ENCODE assay signal across 8 mouse cellular contexts in the genomic region with DNA sequence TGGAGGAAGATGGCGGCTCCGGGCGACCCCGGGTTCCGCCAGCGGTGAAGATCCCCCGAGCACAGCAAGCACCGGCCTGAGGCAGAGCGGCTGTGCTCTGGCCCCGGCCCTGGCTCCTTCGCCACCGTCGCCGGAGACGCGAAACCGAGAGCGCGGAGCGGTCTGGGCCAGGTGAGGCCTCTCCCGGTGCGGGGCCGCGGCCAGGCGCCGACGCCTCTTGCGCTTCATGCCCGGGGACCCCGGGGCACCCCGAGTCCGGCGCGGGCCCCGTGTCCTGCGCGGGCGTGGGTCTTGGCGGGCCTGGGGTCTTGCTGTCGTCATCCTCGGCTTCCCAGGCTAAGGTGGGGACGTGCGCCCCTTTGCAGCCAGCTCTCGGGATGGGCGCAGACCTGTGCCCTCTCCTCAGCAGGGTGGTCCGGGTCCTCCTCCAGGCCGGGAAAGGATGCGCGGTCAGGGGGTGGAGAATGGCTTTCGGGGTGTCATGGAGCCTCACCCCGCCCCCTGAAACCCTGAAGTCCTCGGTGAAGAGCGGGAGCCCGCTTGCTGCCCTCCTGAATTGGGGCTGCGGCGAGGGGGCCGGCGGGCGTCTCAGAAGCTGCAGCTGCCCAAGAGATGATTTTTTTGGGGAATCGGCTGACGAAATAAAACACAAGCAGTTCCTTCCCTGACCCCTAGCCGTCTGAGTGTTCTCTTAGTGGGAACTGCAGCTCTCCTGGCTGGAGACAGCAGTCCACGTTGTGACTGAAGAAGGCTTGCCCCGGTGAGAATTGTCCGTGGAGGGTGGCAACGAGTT. TPM values are rescaled to one million over a fixed set of nuclear protein-coding genes. Genes with fewer than 3 reads are reported as not detected.
A peak's percentile ranks its signal among the peaks of the same experiment; 100 is the strongest.
DNase-seq lines count a peak whose midpoint lies in the region; ATAC-seq and TF ChIP-seq lines count a peak whose summit lies in the region.

No protein-coding gene starts in this region.

- ATAC-seq in lung, embryonic 14.5 days (ENCODE audit: insufficient read depth): peak; percentile 80
- ATAC-seq in activated CD4-positive, CD25-positive, alpha-beta regulatory T cell, adult 4 months: peak; percentile 44
- ATAC-seq in forebrain, embryonic 11.5 days (replicated peaks; ENCODE audit: low FRiP score): peak; percentile 84
- peak; percentile 69 for ATAC-seq in liver, embryonic 16.5 days (ENCODE audit: low read depth)

- H3K9ac ChIP-seq in lung, embryonic 14.5 days: peak overlapping the region; percentile 97
- H3K9ac ChIP-seq in forebrain, embryonic 11.5 days (ENCODE audit: low read length): peak overlapping the region; percentile 81
- peak overlapping the region; percentile 100 for H3K9ac ChIP-seq in liver, embryonic 16.5 days (ENCODE audit: low read depth, low read length)

- peak overlapping the region; percentile 83 for H3K4me2 ChIP-seq in lung, embryonic 14.5 days
- peak overlapping the region; percentile 78 for H3K4me2 ChIP-seq in forebrain, embryonic 11.5 days (ENCODE audit: low read depth, low read length, severe bottlenecking)
- H3K4me2 ChIP-seq in liver, embryonic 16.5 days (ENCODE audit: low read depth, low read length): peak overlapping the region; percentile 86

- under 1% methylated on average over 64 of the region's 66 CpGs for WGBS in lung, embryonic 14.5 days
- under 1% methylated on average over 61 of the region's 66 CpGs for WGBS in forebrain, embryonic 11.5 days
- WGBS in liver, embryonic 16.5 days (ENCODE audit: insufficient replicate concordance): under 1% methylated on average over 66 of the region's 66 CpGs
- WGBS in small intestine, adult 2 months: under 1% methylated on average over 66 of the region's 66 CpGs

- peak overlapping the region; percentile 95 for H3K27ac ChIP-seq in lung, embryonic 14.5 days (ENCODE audit: low read depth)
- peak overlapping the region; percentile 83; the same call in 1 of the 2 replicates for H3K27ac ChIP-seq in forebrain, embryonic 11.5 days (ENCODE audit: low read depth, low read length)
- peak overlapping the region; percentile 91 for H3K27ac ChIP-seq in liver, embryonic 16.5 days (ENCODE audit: low read length)
- H3K27ac ChIP-seq in small intestine, adult 2 months (ENCODE audit: insufficient read depth, low read depth, low read length): peak overlapping the region; percentile 51

- no peaks in the 10 kb centered on the region for H3K36me3 ChIP-seq in lung, embryonic 14.5 days (ENCODE audit: insufficient read depth)
- no peaks in the 10 kb centered on the region for H3K36me3 ChIP-seq in forebrain, embryonic 11.5 days (ENCODE audit: control insufficient read depth, insufficient read depth, low read length)
- no peaks in the 10 kb centered on the region for H3K36me3 ChIP-seq in liver, embryonic 16.5 days (ENCODE audit: control insufficient read depth, insufficient read depth)
- no peaks in the 10 kb centered on the region for H3K36me3 ChIP-seq in small intestine, adult 2 months (ENCODE audit: control insufficient read depth, insufficient read depth, low read length)

- peak overlapping the region; percentile 94 for H3K4me3 ChIP-seq in lung, embryonic 14.5 days (ENCODE audit: low read depth, low read length)
- peak overlapping the region; percentile 70 for H3K4me3 ChIP-seq in forebrain, embryonic 11.5 days (ENCODE audit: low read depth, low read length)
- peak overlapping the region; percentile 100 for H3K4me3 ChIP-seq in liver, embryonic 16.5 days (ENCODE audit: low read depth, low read length)
- peak overlapping the region; percentile 82 for H3K4me3 ChIP-seq in small intestine, adult 2 months (ENCODE audit: low read depth, low read length)

- H3K9me3 ChIP-seq in lung, embryonic 14.5 days (ENCODE audit: low read depth, low read length): no peaks in the 10 kb centered on the region
- no peaks in the 10 kb centered on the region for H3K9me3 ChIP-seq in forebrain, embryonic 11.5 days (ENCODE audit: control insufficient read depth, low read length)
- H3K9me3 ChIP-seq in liver, embryonic 16.5 days (replicated peaks; ENCODE audit: control insufficient read depth, low read length): no peaks in the 10 kb centered on the region

- no peak for TF ChIP-seq POLR2A in small intestine, adult 2 months (IDR thresholded peaks at IDR 0.05; ENCODE audit: low read depth, low read length)

- H3K27me3 ChIP-seq in lung, embryonic 14.5 days (ENCODE audit: insufficient read depth, low read length): no peaks in the 10 kb centered on the region
- H3K27me3 ChIP-seq in forebrain, embryonic 11.5 days (ENCODE audit: control insufficient read depth, insufficient read depth, low read length): no peaks in the 10 kb centered on the region
- no peaks in the 10 kb centered on the region for H3K27me3 ChIP-seq in liver, embryonic 16.5 days (ENCODE audit: control insufficient read depth, insufficient read depth, low read depth, low read length)
- H3K27me3 ChIP-seq in small intestine, adult 2 months (ENCODE audit: control insufficient read depth, insufficient read depth, low read length): no peaks in the 10 kb centered on the region

- peak; percentile 64 for DNase-seq in lung, embryonic 14.5 days
- no peak for DNase-seq in lung, postnatal 36 days
- DNase-seq in forebrain, embryonic 11.5 days (ENCODE audit: low spot score): no peak
- peak; percentile 80 for DNase-seq in induced T-regulatory cell, adult 2 months (ENCODE audit: low read depth)
- no peak for DNase-seq in urinary bladder, postnatal 36 days (ENCODE audit: low spot score in 2 of 2)

- TF ChIP-seq CTCF in lung, embryonic 14.5 days (IDR thresholded peaks at IDR 0.05; ENCODE audit: low read depth): peak; percentile 25
- TF ChIP-seq CTCF in small intestine, adult 2 months (IDR thresholded peaks at IDR 0.05; ENCODE audit: extremely low read depth, insufficient read length, insufficient replicate concordance, low read depth, low read length): peak; percentile 9; the same call in 1 of the 2 replicates

- peaks cover 12% of the 10 kb centered on the region; the same call in 1 of the 2 replicates for H3K4me1 ChIP-seq in lung, embryonic 14.5 days (ENCODE audit: insufficient read depth)
- 0 out of 2 replicates have a peak, but pooled peaks cover 6% of the 10 kb centered on the region for H3K4me1 ChIP-seq in forebrain, embryonic 11.5 days (replicated peaks; ENCODE audit: control insufficient read depth, insufficient read depth, low read length)
- peaks cover 31% of the 10 kb centered on the region for H3K4me1 ChIP-seq in liver, embryonic 16.5 days (ENCODE audit: control insufficient read depth, low read depth, low read length)
- H3K4me1 ChIP-seq in small intestine, adult 2 months (ENCODE audit: control insufficient read depth, insufficient read depth, insufficient read length, low read length): peaks cover 5% of the 10 kb centered on the region; the same call in 1 of the 2 replicates

RNA-seq across cellular contexts. Expression of gene Fbxo42, which starts 0.5 kb away (rescaled TPM):
- polyA plus RNA-seq in lung, embryonic 14.5 days (2014; fragmentation: Nextera tagmentation; extraction: Ambion mirVana): 28.1 and 28.6 TPM in 2 replicates
- polyA plus RNA-seq in activated CD4-positive, CD25-positive, alpha-beta regulatory T cell, adult 4 months (2017; shearing (Covaris generic)): 1 to 10 TPM; 5.0 to 7.3 TPM
- polyA plus RNA-seq in forebrain, embryonic 11.5 days (2014; fragmentation: Nextera tagmentation; extraction: Ambion mirVana): 30.8 and 31.6 TPM in 2 replicates
- polyA plus RNA-seq in liver, embryonic 16.5 days (2015; fragmentation: Nextera tagmentation; extraction: Ambion mirVana): 16.3 and 18.0 TPM in 2 replicates
- 6.6 and 13.1 TPM in 2 replicates for polyA plus RNA-seq in small intestine, adult 2 months (2012; rRNA removed)

RNA-seq across cellular contexts. Expression of gene Szrd1, which starts 8.6 kb away (rescaled TPM):
- 29.8 and 32.5 TPM in 2 replicates for polyA plus RNA-seq in lung, embryonic 14.5 days (2014; fragmentation: Nextera tagmentation; extraction: Ambion mirVana)
- polyA plus RNA-seq in activated CD4-positive, CD25-positive, alpha-beta regulatory T cell, adult 4 months (2017; shearing (Covaris generic)): 10 to 100 TPM; 51.2 to 77.0 TPM
- 22.9 and 26.1 TPM in 2 replicates for polyA plus RNA-seq in forebrain, embryonic 11.5 days (2014; fragmentation: Nextera tagmentation; extraction: Ambion mirVana)
- polyA plus RNA-seq in liver, embryonic 16.5 days (2015; fragmentation: Nextera tagmentation; extraction: Ambion mirVana): 18.1 and 19.1 TPM in 2 replicates
- 27.0 and 52.5 TPM in 2 replicates for polyA plus RNA-seq in small intestine, adult 2 months (2012; rRNA removed)

Comparison
In these comparisons a context has a peak if more than half of its experiments do, and no peak if none do; other contexts are left out.
1. DNase-seq: peak in lung, embryonic 14.5 days (single experiment) and induced T-regulatory cell, adult 2 months (single experiment); none in lung, postnatal 36 days (single experiment), forebrain, embryonic 11.5 days (single experiment) and urinary bladder, postnatal 36 days (0 of 2).
2. Peak in every context shown above with its lines, with median percentiles within 50 percentile points of each other: ATAC-seq, H3K27ac ChIP-seq, H3K4me2 ChIP-seq, H3K4me3 ChIP-seq and H3K9ac ChIP-seq.